Comparison of ENCODE assay signal across 18 mouse cellular contexts in the genomic region with DNA sequence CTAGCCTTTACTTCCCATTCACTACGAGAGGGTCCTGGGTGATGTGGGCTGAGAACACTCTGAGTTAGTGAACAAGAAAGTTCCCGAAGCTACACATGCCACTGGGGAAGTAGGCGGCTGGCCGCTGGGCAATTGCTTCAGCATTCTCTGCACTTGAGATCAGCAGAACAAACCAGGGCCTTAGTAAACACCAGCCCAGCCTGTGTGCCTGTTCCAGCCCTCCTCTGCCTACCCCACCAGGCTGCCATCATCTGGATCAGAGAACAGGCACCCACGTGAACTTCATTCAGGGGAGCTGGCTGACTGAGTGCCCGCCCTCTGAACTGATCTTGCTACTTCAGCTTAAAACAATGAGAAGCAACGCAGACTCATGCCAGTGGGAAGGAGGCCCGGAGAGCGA. TPM values are rescaled to one million over a fixed set of nuclear protein-coding genes. Genes with fewer than 3 reads are reported as not detected.
DNase-seq lines count a peak whose midpoint lies in the region; ATAC-seq and TF ChIP-seq lines count a peak whose summit lies in the region.
"Had no signal": no experiment of that assay in that cellular context is flagged by ENCODE, and none has a peak within 500 bp of the region (broad histone marks: within the 10 kb centered on the region; RNA-seq: fewer than 3 reads in every experiment).

No protein-coding gene starts in this region.

- H3K27me3 ChIP-seq in heart, embryonic 12.5 days (replicated peaks), result no peaks in the 10 kb centered on the region
- no peaks in the 10 kb centered on the region for H3K27me3 ChIP-seq in kidney, adult 2 months (replicated peaks; ENCODE audit: control insufficient read depth, insufficient read depth, low read length)
- no peaks in the 10 kb centered on the region for H3K27me3 ChIP-seq in limb, embryonic 10.5 days (ENCODE audit: low read depth, poor library complexity, severe bottlenecking)
- H3K27me3 ChIP-seq: intestine, embryonic 15.5 days had no signal

- H3K4me3 ChIP-seq in heart, embryonic 12.5 days, result no peak overlapping the region
- H3K4me3 ChIP-seq in layer of hippocampus, adult 2 months, result no peak overlapping the region; the same call in 1 of the 2 replicates
- H3K4me3 ChIP-seq in kidney, adult 2 months (ENCODE audit: insufficient read depth, low read depth, low read length), result no peak overlapping the region
- H3K4me3 ChIP-seq in limb, embryonic 10.5 days, result no peak overlapping the region
- H3K4me3 ChIP-seq: intestine, embryonic 15.5 days had no signal

- H3K27ac ChIP-seq in heart, embryonic 12.5 days (ENCODE audit: poor library complexity, severe bottlenecking), result peak overlapping the region; percentile 28; the same call in 1 of the 2 replicates
- peak overlapping the region; percentile 73 for H3K27ac ChIP-seq in layer of hippocampus, adult 2 months
- H3K27ac ChIP-seq in kidney, adult 2 months (ENCODE audit: insufficient read depth, low read depth, low read length), result peak overlapping the region; percentile 52; the same call in 1 of the 2 replicates
- H3K27ac ChIP-seq in limb, embryonic 10.5 days, result 0 out of 2 replicates have a peak overlapping the region, but pooled peaks have one; percentile 9
- H3K27ac ChIP-seq: intestine, embryonic 15.5 days; macrophage had no signal

- peaks cover 55% of the 10 kb centered on the region for H3K4me1 ChIP-seq in heart, embryonic 12.5 days (replicated peaks)
- H3K4me1 ChIP-seq in kidney, adult 2 months (ENCODE audit: control insufficient read depth, insufficient read depth, low read length), result peaks cover 23% of the 10 kb centered on the region
- H3K4me1 ChIP-seq in limb, embryonic 10.5 days, result peaks cover 23% of the 10 kb centered on the region
- H3K4me1 ChIP-seq: intestine, embryonic 15.5 days had no signal

- H3K4me2 ChIP-seq in heart, embryonic 12.5 days, result no peak overlapping the region
- H3K4me2 ChIP-seq: intestine, embryonic 15.5 days had no signal

- TF ChIP-seq CTCF in layer of hippocampus, adult 2 months (conservative IDR thresholded peaks at IDR 0.05), result no peak
- TF ChIP-seq CTCF in kidney, adult 2 months (conservative IDR thresholded peaks at IDR 0.05; ENCODE audit: insufficient read depth, insufficient read length, low read depth, low read length), result no peak

- H3K9me3 ChIP-seq in heart, embryonic 12.5 days (replicated peaks), result no peaks in the 10 kb centered on the region
- no peaks in the 10 kb centered on the region for H3K9me3 ChIP-seq in limb, embryonic 10.5 days (replicated peaks)
- H3K9me3 ChIP-seq: intestine, embryonic 15.5 days had no signal

- 66% methylated on average over 9 of the region's 9 CpGs for WGBS in heart, embryonic 12.5 days
- 51% methylated on average over 9 of the region's 9 CpGs for WGBS in kidney, adult 2 months
- WGBS in limb, embryonic 10.5 days, result 77% methylated on average over 9 of the region's 9 CpGs

- no peak for ATAC-seq in heart, embryonic 12.5 days (ENCODE audit: insufficient number of reproducible peaks, low FRiP score)
- ATAC-seq: intestine, embryonic 15.5 days had no signal

- H3K9ac ChIP-seq in heart, embryonic 12.5 days, result no peak overlapping the region
- H3K9ac ChIP-seq: intestine, embryonic 15.5 days had no signal

- no peak for TF ChIP-seq POLR2A in kidney, adult 2 months (IDR thresholded peaks at IDR 0.05; ENCODE audit: low read depth, low read length)

- no peak for DNase-seq in heart, adult 8-10 months (ENCODE audit: low spot score)
- DNase-seq in layer of hippocampus, adult 2 months (ENCODE audit: low spot score in 2 of 2), result no peak
- DNase-seq in layer of hippocampus, postnatal 10 days (ENCODE audit: low spot score in 2 of 2), result no peak
- DNase-seq in kidney, adult 2 months, result peak; percentile 69
- no peak for DNase-seq in limb, embryonic 10.5 days (ENCODE audit: low spot score)
- no peak for DNase-seq in right cerebral cortex, postnatal 36 days (ENCODE audit: low spot score in 2 of 2)
- DNase-seq in cerebellum, adult 8-10 months, result no peak
- DNase-seq: adrenal gland, adult 8-10 months; right cerebral cortex, postnatal 4 days; thymus, postnatal 14 days had no signal

- H3K36me3 ChIP-seq in heart, embryonic 12.5 days, result no peaks in the 10 kb centered on the region
- no peaks in the 10 kb centered on the region for H3K36me3 ChIP-seq in kidney, adult 2 months (ENCODE audit: control insufficient read depth, insufficient read depth, low read length)
- H3K36me3 ChIP-seq in limb, embryonic 10.5 days, result no peaks in the 10 kb centered on the region
- H3K36me3 ChIP-seq: intestine, embryonic 15.5 days had no signal

RNA-seq across cellular contexts. Expression of gene 1700019N19Rik, which starts 44.4 kb away (rescaled TPM):
- polyA plus RNA-seq in heart, embryonic 12.5 days (2016; fragmentation: Nextera tagmentation; extraction: Ambion mirVana), result not detected in 2 replicates
- not detected for total RNA-seq in heart, adult 8-10 months (2022)
- under 1 TPM in 1 of 2 experiments, not detected in 1; 0.37 TPM for total RNA-seq in layer of hippocampus, adult 2 months (2021)
- total RNA-seq in layer of hippocampus, postnatal 10 days (2021), result under 1 TPM in 1 of 2 experiments, not detected in 1; 0.37 TPM
- polyA plus RNA-seq in kidney, adult 2 months (2012; rRNA removed), result 0.16 TPM in 2 replicates
- polyA plus RNA-seq in limb, embryonic 10.5 days (2016; fragmentation: Nextera tagmentation; extraction: Ambion mirVana), result not detected in 2 replicates
- total RNA-seq: liver, adult 2 months had no signal
- polyA plus RNA-seq: C2C12; hindbrain, embryonic 11.5 days; intestine, embryonic 15.5 days; liver, adult 2 months; macrophage; midbrain, embryonic 16.5 days; neural tube, embryonic 11.5 days had no signal

Comparison
In these comparisons a context has a peak if more than half of its experiments do, and no peak if none do; other contexts are left out.
1. H3K27ac ChIP-seq: peak in every context shown above with its lines; median percentile 73 in layer of hippocampus, adult 2 months; 52 in kidney, adult 2 months; 28 in heart, embryonic 12.5 days; 9 in limb, embryonic 10.5 days.